Mouse (Mus musculus): Measurements from ENCODE around the gene Gpn3. TPM values are rescaled to one million over a fixed set of nuclear protein-coding genes. Genes with fewer than 3 reads are reported as not detected.
A peak's percentile ranks its signal among the peaks of the same experiment; 100 is the strongest.

The Gpn3 gene
- total and polyA plus RNA-seq, 3 experiments = 61.4 to 96.1 (median 74.6) TPM

DNA sequence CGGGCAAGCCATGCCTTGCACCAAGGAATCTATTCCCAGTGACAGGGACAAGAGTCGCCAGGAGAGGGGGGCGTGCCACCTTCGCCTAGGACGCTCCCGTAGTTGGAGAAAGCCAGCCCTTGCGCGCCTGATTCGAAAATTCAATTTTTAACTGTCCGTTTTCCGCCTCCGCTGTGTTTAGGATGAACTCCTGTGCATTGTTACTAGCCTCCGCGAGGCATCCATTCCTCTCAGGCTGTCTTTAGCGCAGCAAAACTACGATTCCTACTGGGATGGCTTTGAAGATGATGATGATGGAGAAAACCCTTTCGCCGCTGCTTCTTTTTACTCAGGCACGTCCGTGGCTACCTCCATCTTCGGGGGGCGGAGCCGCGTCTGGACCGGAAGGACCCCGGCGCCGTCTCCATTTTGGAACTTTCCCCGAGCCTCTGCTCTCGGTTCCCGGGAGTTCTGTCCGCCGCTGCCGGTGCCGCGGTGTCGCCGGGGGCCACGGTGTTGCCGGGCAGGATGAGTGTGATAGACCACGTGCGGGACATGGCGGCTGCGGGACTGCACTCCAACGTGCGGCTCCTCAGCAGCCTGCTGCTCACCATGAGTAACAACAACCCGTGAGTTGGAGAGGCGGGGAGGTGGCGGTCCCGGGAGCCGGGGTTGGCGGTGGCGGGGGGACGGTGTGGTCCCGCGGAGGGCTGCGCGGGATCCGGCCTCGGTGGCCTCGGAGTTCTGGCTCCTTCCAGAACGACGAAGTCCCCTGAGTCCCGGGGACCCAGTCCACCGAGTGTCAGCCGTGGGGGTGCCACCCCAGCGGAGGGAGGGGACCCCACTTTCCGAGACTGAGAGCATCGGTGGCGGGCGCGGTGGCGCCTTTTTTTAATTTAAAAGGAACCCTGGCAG lies 50.6 kb downstream of the Gpn3 start:
- in situ Hi-C loops (cut with MboI; ENCODE audit: low pct_ligation_motif_present, low pct_unique_long_range_greater_than_20kb, low sequenced_read_pairs) = no loop called here
- Histone ChIP-seq H3K36me3 (replicated peaks in 1 of 2; ENCODE audit: control insufficient read depth in 1 of 2, insufficient read depth in 1 of 2, low read length in 1 of 2) (peaks cover 5 to 22% of the 10 kb centered on the region in 2 experiments), H3K4me1 (ENCODE audit: control insufficient read depth in 1 of 2, insufficient read depth in 2 of 2) (peaks cover 6 to 20% of the 10 kb centered on the region in 2 experiments; a peak in 3 of 4 replicates), H3K4me2 (ENCODE audit: insufficient read depth, low read depth, poor library complexity, severe bottlenecking) (peak overlapping the region; percentile 97; the same call in 1 of the 2 replicates), H3K27ac (ENCODE audit: insufficient read depth, low read depth) (peak overlapping the region; percentile 56), H3K9me3 (replicated peaks; ENCODE audit: low read length) (no peaks in the 10 kb centered on the region), H3K27me3 (replicated peaks) (no peaks in the 10 kb centered on the region), H3K4me3 (replicated peaks in 1 of 3; ENCODE audit: low read depth in 2 of 3, low read length in 2 of 3, poor library complexity in 1 of 3) (peak overlapping the region; percentile 94 to 98 (median 95)), H3K9ac (ENCODE audit: insufficient read depth, low read depth) (peak overlapping the region; percentile 82), H3K79me2 (replicated peaks; ENCODE audit: control insufficient read depth, extremely low read depth, insufficient read depth, poor library complexity, severe bottlenecking) (peaks cover 17% of the 10 kb centered on the region)
- peak; percentile 78 for DNase-seq (ENCODE audit: extremely low read depth)
- dilution Hi-C loops (cut with MboI; ENCODE audit: extremely low pct_ligation_motif_present, extremely low pct_unique_long_range_greater_than_20kb, low sequenced_read_pairs) = no loop called here
- TF ChIP-seq RCOR1 (conservative IDR thresholded peaks at IDR 0.05; ENCODE audit: low read depth, low read length) = no peak
- TF ChIP-seq TCF12 (IDR thresholded peaks at IDR 0.05; ENCODE audit: low read depth, low read length) = peak; percentile 56
- no peak for TF ChIP-seq MEF2A (IDR thresholded peaks at IDR 0.05; ENCODE audit: borderline replicate concordance, low read depth, low read length)
- TF ChIP-seq MYC (IDR thresholded peaks at IDR 0.05; ENCODE audit: low read depth, low read length) = no peak
- no peak for TF ChIP-seq ZNF384 (IDR thresholded peaks at IDR 0.05; ENCODE audit: low read depth, low read length)
- TF ChIP-seq MAZ (IDR thresholded peaks at IDR 0.05; ENCODE audit: low read depth, low read length) = 0 out of 2 replicates have a peak, but pooled peaks have one; percentile 17
- TF ChIP-seq UBTF (IDR thresholded peaks at IDR 0.05; ENCODE audit: low read depth, low read length) = no peak
- TF ChIP-seq CHD1 (IDR thresholded peaks at IDR 0.05; ENCODE audit: low read depth, low read length) = no peak
- peak; percentile 74 for TF ChIP-seq MXI1 (IDR thresholded peaks at IDR 0.05; ENCODE audit: low read depth, low read length)
- TF ChIP-seq E2F4 (IDR thresholded peaks at IDR 0.05; ENCODE audit: insufficient replicate concordance, low read depth, low read length) = 0 out of 2 replicates have a peak, but pooled peaks have one; percentile 6
- peak; percentile 60 for TF ChIP-seq ZMIZ1 (IDR thresholded peaks at IDR 0.05; ENCODE audit: low read depth, low read length)
- TF ChIP-seq GABPA (IDR thresholded peaks at IDR 0.05; ENCODE audit: insufficient replicate concordance, low read depth, low read length) = no peak
- TF ChIP-seq MAFK (IDR thresholded peaks at IDR 0.05; ENCODE audit: insufficient replicate concordance, low read length) = no peak
- no peak for TF ChIP-seq JUN (IDR thresholded peaks at IDR 0.05; ENCODE audit: insufficient read depth, low read depth, low read length)
- TF ChIP-seq KAT2A (IDR thresholded peaks at IDR 0.05; ENCODE audit: insufficient replicate concordance, low read length) = no peak
- TF ChIP-seq ZKSCAN1 (IDR thresholded peaks at IDR 0.05; ENCODE audit: borderline replicate concordance, low read depth, low read length) = no peak
- TF ChIP-seq NRF1 (IDR thresholded peaks at IDR 0.05; ENCODE audit: low read depth, low read length) = 0 out of 2 replicates have a peak, but pooled peaks have one; percentile 28
- TF ChIP-seq USF1 (IDR thresholded peaks at IDR 0.05; ENCODE audit: low read depth, low read length) = no peak
- no peak; the same call in none of the 2 replicates for TF ChIP-seq IRF4 (IDR thresholded peaks at IDR 0.05; ENCODE audit: low read depth, low read length)
- peak; percentile 70 for TF ChIP-seq ELF1 (IDR thresholded peaks at IDR 0.05; ENCODE audit: low read depth, low read length)
- TF ChIP-seq RAD21 (IDR thresholded peaks at IDR 0.05; ENCODE audit: low read depth, low read length) = no peak
- peak; percentile 71 for TF ChIP-seq NELFE (IDR thresholded peaks at IDR 0.05; ENCODE audit: low read depth, low read length)
- TF ChIP-seq MAX (IDR thresholded peaks at IDR 0.05; ENCODE audit: low read length) = peak; percentile 99
- TF ChIP-seq SMC3 (IDR thresholded peaks at IDR 0.05; ENCODE audit: low read depth, low read length) = no peak
- TF ChIP-seq POLR2A (IDR thresholded peaks at IDR 0.05; ENCODE audit: low read depth, low read length) = peak; percentile 84
- TF ChIP-seq JUND (conservative IDR thresholded peaks at IDR 0.05; ENCODE audit: low read depth, low read length) = no peak
- TF ChIP-seq USF2 (conservative IDR thresholded peaks at IDR 0.05; ENCODE audit: low read depth, low read length) = no peak
- peak; percentile 81 for TF ChIP-seq HCFC1 (IDR thresholded peaks at IDR 0.05; ENCODE audit: low read depth, low read length)
- no peak for TF ChIP-seq EP300 (IDR thresholded peaks at IDR 0.05; ENCODE audit: low read length)
- TF ChIP-seq PAX5 (IDR thresholded peaks at IDR 0.05; ENCODE audit: low read length) = no peak
- TF ChIP-seq CTCF (conservative IDR thresholded peaks at IDR 0.05 in 1 of 2, IDR thresholded peaks at IDR 0.05 in 1 of 2; ENCODE audit: low read depth in 2 of 2, low read length in 2 of 2) = no peak; a peak in 1 of 4 replicates
- 0 out of 2 replicates have a peak, but pooled peaks have one; percentile 46 for TF ChIP-seq TBP (conservative IDR thresholded peaks at IDR 0.05; ENCODE audit: low read depth, low read length)
- no peak for TF ChIP-seq CHD2 (IDR thresholded peaks at IDR 0.05; ENCODE audit: low read length)
- TF ChIP-seq SIN3A (IDR thresholded peaks at IDR 0.05; ENCODE audit: low read length) = peak; percentile 90
- TF ChIP-seq BHLHE40 (IDR thresholded peaks at IDR 0.05; ENCODE audit: low read depth, low read length) = no peak
